In genomic region chr19:24251869-24252268, GRCm38 (mm10) we compare ENCODE assay signal across 11 mouse cellular contexts. TPM values are rescaled to one million over a fixed set of nuclear protein-coding genes. Genes with fewer than 3 reads are reported as not detected.
DNase-seq lines count a peak whose midpoint lies in the region; ATAC-seq and TF ChIP-seq lines count a peak whose summit lies in the region.
"Had no signal": no experiment of that assay in that cellular context is flagged by ENCODE, and none has a peak within 500 bp of the region (broad histone marks: within the 10 kb centered on the region; RNA-seq: fewer than 3 reads in every experiment).

No protein-coding gene starts in this region.

- H3K27ac ChIP-seq in liver, embryonic 11.5 days (ENCODE audit: low read depth, low read length), result peak overlapping the region; percentile 25; the same call in 1 of the 2 replicates
- 0 out of 2 replicates have a peak overlapping the region, but pooled peaks have one; percentile 5 for H3K27ac ChIP-seq in embryonic facial prominence, embryonic 15.5 days (replicated peaks)
- H3K27ac ChIP-seq in intestine, embryonic 15.5 days, result peak overlapping the region; percentile 44; the same call in 1 of the 2 replicates
- no peak overlapping the region for H3K27ac ChIP-seq in hindbrain, postnatal 0 days
- H3K27ac ChIP-seq: hindbrain, embryonic 13.5 days; liver, embryonic 15.5 days had no signal

- no peaks in the 10 kb centered on the region for H3K27me3 ChIP-seq in liver, embryonic 11.5 days (replicated peaks; ENCODE audit: control insufficient read depth, insufficient read depth, low read length)
- H3K27me3 ChIP-seq in embryonic facial prominence, embryonic 15.5 days, result no peaks in the 10 kb centered on the region
- no peaks in the 10 kb centered on the region for H3K27me3 ChIP-seq in intestine, embryonic 15.5 days (replicated peaks)
- H3K27me3 ChIP-seq in hindbrain, postnatal 0 days (ENCODE audit: insufficient read depth, low read length), result no peaks in the 10 kb centered on the region
- H3K27me3 ChIP-seq: hindbrain, embryonic 13.5 days; liver, embryonic 15.5 days had no signal

- DNase-seq in liver, embryonic 11.5 days (ENCODE audit: low spot score), result no peak
- no peak for DNase-seq in liver
- DNase-seq in lung, postnatal 36 days, result peak; percentile 53
- DNase-seq in urinary bladder, postnatal 10 days (ENCODE audit: low spot score), result no peak
- DNase-seq in cerebellum, adult 11 months, result no peak
- no peak for DNase-seq in hindbrain, postnatal 0 days (ENCODE audit: low spot score)
- DNase-seq: cerebellum, adult 11-12 months had no signal

- WGBS in liver, embryonic 11.5 days, result 12% methylated on average over 6 of the region's 6 CpGs
- WGBS in embryonic facial prominence, embryonic 15.5 days, result 15% methylated on average over 6 of the region's 6 CpGs
- 8% methylated on average over 6 of the region's 6 CpGs for whole genome bisulfite sequencing in intestine, embryonic 15.5 days
- WGBS in hindbrain, postnatal 0 days, result 11% methylated on average over 6 of the region's 6 CpGs

- 0 out of 2 replicates have a peak overlapping the region, but pooled peaks have one; percentile 25 for H3K9ac ChIP-seq in liver, embryonic 11.5 days (ENCODE audit: low read depth, low read length)
- H3K9ac ChIP-seq in embryonic facial prominence, embryonic 15.5 days, result no peak overlapping the region
- H3K9ac ChIP-seq in intestine, embryonic 15.5 days, result no peak overlapping the region
- no peak overlapping the region for H3K9ac ChIP-seq in hindbrain, postnatal 0 days (replicated peaks; ENCODE audit: low read length)
- H3K9ac ChIP-seq: hindbrain, embryonic 13.5 days; liver, embryonic 15.5 days had no signal

- no peaks in the 10 kb centered on the region for H3K9me3 ChIP-seq in liver, embryonic 11.5 days (ENCODE audit: control insufficient read depth, low read length)
- no peaks in the 10 kb centered on the region for H3K9me3 ChIP-seq in embryonic facial prominence, embryonic 15.5 days (replicated peaks)
- H3K9me3 ChIP-seq in intestine, embryonic 15.5 days, result no peaks in the 10 kb centered on the region
- no peaks in the 10 kb centered on the region for H3K9me3 ChIP-seq in hindbrain, postnatal 0 days (ENCODE audit: low read length)
- H3K9me3 ChIP-seq: hindbrain, embryonic 13.5 days; liver, embryonic 15.5 days had no signal

- ATAC-seq in liver, embryonic 11.5 days (replicated peaks; ENCODE audit: low FRiP score), result no peak
- ATAC-seq in embryonic facial prominence, embryonic 15.5 days (ENCODE audit: insufficient number of reproducible peaks, low FRiP score, low TSS enrichment, low read depth), result no peak; the same call in 1 of the 2 replicates
- ATAC-seq in intestine, embryonic 15.5 days, result peak; percentile 59; the same call in 1 of the 2 replicates
- no peak for ATAC-seq in hindbrain, postnatal 0 days

- TF ChIP-seq CTCF in hindbrain, postnatal 0 days (IDR thresholded peaks at IDR 0.05; ENCODE audit: low read depth), result no peak

- H3K4me3 ChIP-seq in liver, embryonic 11.5 days (ENCODE audit: low read depth, low read length), result no peak overlapping the region
- H3K4me3 ChIP-seq in embryonic facial prominence, embryonic 15.5 days (replicated peaks), result no peak overlapping the region
- H3K4me3 ChIP-seq in intestine, embryonic 15.5 days (replicated peaks), result no peak overlapping the region
- no peak overlapping the region for H3K4me3 ChIP-seq in hindbrain, postnatal 0 days (ENCODE audit: low read length)
- H3K4me3 ChIP-seq: hindbrain, embryonic 13.5 days; liver, embryonic 15.5 days had no signal

- H3K4me2 ChIP-seq in liver, embryonic 11.5 days, result peak overlapping the region; percentile 35; the same call in 1 of the 2 replicates
- no peak overlapping the region for H3K4me2 ChIP-seq in embryonic facial prominence, embryonic 15.5 days (replicated peaks)
- peak overlapping the region; percentile 28 for H3K4me2 ChIP-seq in intestine, embryonic 15.5 days (replicated peaks)
- no peak overlapping the region for H3K4me2 ChIP-seq in hindbrain, postnatal 0 days (ENCODE audit: low read depth, low read length)
- H3K4me2 ChIP-seq: hindbrain, embryonic 13.5 days; liver, embryonic 15.5 days had no signal

- peaks cover 2% of the 10 kb centered on the region; the same call in 1 of the 2 replicates for H3K4me1 ChIP-seq in liver, embryonic 11.5 days (replicated peaks; ENCODE audit: control insufficient read depth, insufficient read depth, low read length)
- H3K4me1 ChIP-seq in embryonic facial prominence, embryonic 15.5 days, result peaks cover 6% of the 10 kb centered on the region
- peaks cover 8% of the 10 kb centered on the region for H3K4me1 ChIP-seq in intestine, embryonic 15.5 days (replicated peaks)
- peaks cover 6% of the 10 kb centered on the region; the same call in 1 of the 2 replicates for H3K4me1 ChIP-seq in hindbrain, postnatal 0 days (ENCODE audit: insufficient read depth, low read length)
- H3K4me1 ChIP-seq: liver, embryonic 15.5 days had no signal

- no peaks in the 10 kb centered on the region for H3K36me3 ChIP-seq in liver, embryonic 11.5 days (ENCODE audit: control insufficient read depth, insufficient read depth, low read length)
- no peaks in the 10 kb centered on the region for H3K36me3 ChIP-seq in embryonic facial prominence, embryonic 15.5 days
- H3K36me3 ChIP-seq in intestine, embryonic 15.5 days, result no peaks in the 10 kb centered on the region
- no peaks in the 10 kb centered on the region for H3K36me3 ChIP-seq in hindbrain, postnatal 0 days (ENCODE audit: insufficient read depth, low read length)
- H3K36me3 ChIP-seq: hindbrain, embryonic 13.5 days; liver, embryonic 15.5 days had no signal

RNA-seq across cellular contexts. Expression of gene Tjp2, which starts 27.0 kb away (rescaled TPM):
- polyA plus RNA-seq in liver, embryonic 11.5 days (2014; fragmentation: Nextera tagmentation; extraction: Ambion mirVana), result 14.0 and 14.2 TPM in 2 replicates
- polyA plus RNA-seq in embryonic facial prominence, embryonic 15.5 days (2015; fragmentation: Nextera tagmentation; extraction: Ambion mirVana), result 18.3 and 19.2 TPM in 2 replicates
- 41.2 and 41.7 TPM in 2 replicates for polyA plus RNA-seq in intestine, embryonic 15.5 days (2015; fragmentation: Nextera tagmentation; extraction: Ambion mirVana)
- 15.8 and 20.3 TPM in 2 replicates for total RNA-seq in hindbrain, postnatal 0 days (2014; rRNA removed)
- 13.9 and 15.0 TPM in 2 replicates for polyA plus RNA-seq in hindbrain, postnatal 0 days (2015; fragmentation: Nextera tagmentation; extraction: Ambion mirVana)

RNA-seq across cellular contexts. Expression of gene Fxn, which starts 28.5 kb away (rescaled TPM):
- 82.8 and 91.1 TPM in 2 replicates for polyA plus RNA-seq in liver, embryonic 11.5 days (2014; fragmentation: Nextera tagmentation; extraction: Ambion mirVana)
- 37.5 and 39.9 TPM in 2 replicates for polyA plus RNA-seq in embryonic facial prominence, embryonic 15.5 days (2015; fragmentation: Nextera tagmentation; extraction: Ambion mirVana)
- polyA plus RNA-seq in intestine, embryonic 15.5 days (2015; fragmentation: Nextera tagmentation; extraction: Ambion mirVana), result 41.1 and 42.3 TPM in 2 replicates
- total RNA-seq in hindbrain, postnatal 0 days (2014; rRNA removed), result 28.5 and 30.4 TPM in 2 replicates
- 43.8 and 47.7 TPM in 2 replicates for polyA plus RNA-seq in hindbrain, postnatal 0 days (2015; fragmentation: Nextera tagmentation; extraction: Ambion mirVana)

Comparison
In these comparisons a context has a peak if more than half of its experiments do, and no peak if none do; other contexts are left out.
1. H3K4me2 ChIP-seq: peak in liver, embryonic 11.5 days (single experiment) and intestine, embryonic 15.5 days (single experiment); none in embryonic facial prominence, embryonic 15.5 days (single experiment) and hindbrain, postnatal 0 days (single experiment).